In genomic region chr10:123195961-123196834, GRCm38 (mm10) we compare ENCODE assay signal across 8 mouse cellular contexts. TPM values are rescaled to one million over a fixed set of nuclear protein-coding genes. Genes with fewer than 3 reads are reported as not detected.
DNase-seq lines count a peak whose midpoint lies in the region; ATAC-seq and TF ChIP-seq lines count a peak whose summit lies in the region.

No protein-coding gene starts in this region.

- H3K27me3 ChIP-seq in G1E (ENCODE audit: insufficient read depth, low read length), result no peaks in the 10 kb centered on the region
- H3K27me3 ChIP-seq in heart, embryonic 16.5 days (ENCODE audit: control insufficient read depth, insufficient read depth, low read length), result no peaks in the 10 kb centered on the region

- peak overlapping the region; percentile 96 for H3K4me3 ChIP-seq in G1E (ENCODE audit: low read depth, low read length)
- peak overlapping the region; percentile 98 for H3K4me3 ChIP-seq in heart, embryonic 16.5 days (ENCODE audit: low read length)

- peak; percentile 63 for DNase-seq in adrenal gland, adult 2 months
- no peak for DNase-seq in adrenal gland, postnatal 4 days (ENCODE audit: low spot score in 2 of 2)
- DNase-seq in G1E (ENCODE audit: low spot score), result peak; percentile 51
- peak; percentile 29 for DNase-seq in embryo, embryonic 11.5 days (ENCODE audit: low read depth, low spot score)
- DNase-seq in left cerebral cortex, postnatal 14 days (ENCODE audit: low spot score in 2 of 2), result peak; percentile 36 to 50
- peak; percentile 29 to 50 for DNase-seq in spleen, postnatal 14 days (ENCODE audit: low spot score in 2 of 2)

- WGBS in heart, embryonic 16.5 days, result under 1% methylated on average over 54 of the region's 66 CpGs

- peak overlapping the region; percentile 80 for H3K4me2 ChIP-seq in heart, embryonic 16.5 days (ENCODE audit: low read depth, low read length)

- H3K27ac ChIP-seq in heart, embryonic 16.5 days (ENCODE audit: low read length), result peak overlapping the region; percentile 94

- no peaks in the 10 kb centered on the region for H3K9me3 ChIP-seq in G1E (replicated peaks)
- H3K9me3 ChIP-seq in heart, embryonic 16.5 days (replicated peaks; ENCODE audit: control insufficient read depth, low read length), result no peaks in the 10 kb centered on the region

- H3K9ac ChIP-seq in heart, embryonic 16.5 days (ENCODE audit: low read length), result peak overlapping the region; percentile 96

- peak; percentile 42 for ATAC-seq in G1E (ENCODE audit: extremely low read depth, insufficient number of reproducible peaks, low FRiP score, poor library complexity, severe bottlenecking)
- ATAC-seq in heart, embryonic 16.5 days (replicated peaks; ENCODE audit: extremely low read depth, insufficient read depth, low FRiP score), result peak; percentile 72
- peak; percentile 50 for ATAC-seq in megakaryocyte-erythroid progenitor cell, adult 5-6 weeks (replicated peaks; ENCODE audit: low FRiP score, low TSS enrichment, poor library complexity, severe bottlenecking)

- peaks cover 6% of the 10 kb centered on the region for H3K36me3 ChIP-seq in G1E (replicated peaks)
- H3K36me3 ChIP-seq in heart, embryonic 16.5 days (ENCODE audit: control insufficient read depth, insufficient read depth), result no peaks in the 10 kb centered on the region

- peaks cover 42% of the 10 kb centered on the region for H3K4me1 ChIP-seq in G1E (ENCODE audit: insufficient read depth, low read depth, low read length)
- H3K4me1 ChIP-seq in heart, embryonic 16.5 days (ENCODE audit: control insufficient read depth, insufficient read depth, low read length), result peaks cover 19% of the 10 kb centered on the region

- intact Hi-C loops in left cerebral cortex, postnatal 14 days (cut with DNase I), result no loop called here

- no peak for TF ChIP-seq CTCF in G1E (IDR thresholded peaks at IDR 0.05; ENCODE audit: low read depth, low read length)

RNA-seq across cellular contexts. Expression of gene Usp15, which starts 0.6 kb away (rescaled TPM):
- 100 to 1,000 TPM in 1 of 2 experiments, 10 to 100 TPM in 1; 67.7 to 105 TPM for total RNA-seq in adrenal gland, adult 2 months (2021)
- polyA plus RNA-seq in adrenal gland, adult 2 months (2012; rRNA removed), result 1.3 and 1.5 TPM in 2 replicates
- 10 to 100 TPM; 78.0 to 88.6 TPM for total RNA-seq in adrenal gland, postnatal 4 days (2021)
- total RNA-seq in G1E (2014; fragmentation: Nextera tagmentation) (147 and 155 TPM in 2 replicates), G1E (2017) (148 and 160 TPM in 2 replicates)
- polyA plus RNA-seq in G1E (2012), result 8.7 and 21.7 TPM in 2 replicates
- 58.3 and 66.0 TPM in 2 replicates for polyA plus RNA-seq in heart, embryonic 16.5 days (2015; fragmentation: Nextera tagmentation; extraction: Ambion mirVana)
- total RNA-seq in left cerebral cortex, postnatal 14 days (2021), result 100 to 1,000 TPM; 101 to 113 TPM
- total RNA-seq in megakaryocyte-erythroid progenitor cell, adult 5-6 weeks (2014; fragmentation: Nextera tagmentation), result 238 and 273 TPM in 2 replicates
- 392 and 407 TPM in 2 replicates for total RNA-seq in megakaryocyte-erythroid progenitor cell, adult 5-6 weeks (2017)

Comparison
In these comparisons a context has a peak if more than half of its experiments do, and no peak if none do; other contexts are left out.
1. DNase-seq: peak in adrenal gland, adult 2 months (single experiment), G1E (single experiment), embryo, embryonic 11.5 days (single experiment), left cerebral cortex, postnatal 14 days (2 of 2) and spleen, postnatal 14 days (2 of 2); none in adrenal gland, postnatal 4 days (0 of 2).
2. Peak in every context shown above with its lines, with median percentiles within 50 percentile points of each other: ATAC-seq.